Mouse (Mus musculus): Measurements from ENCODE around the gene Bpifb4. TPM values are rescaled to one million over a fixed set of nuclear protein-coding genes. Genes with fewer than 3 reads are reported as not detected.

Bpifb4 gene
- polyA plus RNA-seq, 1 experiment from 2014 or later, result not detected

GRCm38 (mm10) chr2:154006331-154006730 is 68.3 kb downstream of the Bpifb4 start:
- no peak overlapping the region for H3K4me3 ChIP-seq
- H3K27me3 ChIP-seq, result no peaks in the 10 kb centered on the region
- no peaks in the 10 kb centered on the region for H3K36me3 ChIP-seq
- no peaks in the 10 kb centered on the region for H3K4me1 ChIP-seq (replicated peaks)
- no peak for ATAC-seq (ENCODE audit: low FRiP score)
- no peak overlapping the region for H3K9ac ChIP-seq
- WGBS, result 82% methylated on average over 2 of the region's 2 CpGs
- H3K9me3 ChIP-seq, result no peaks in the 10 kb centered on the region
- H3K27ac ChIP-seq, result no peak overlapping the region
- H3K4me2 ChIP-seq, result no peak overlapping the region

- ATAC-seq (ENCODE audit: low FRiP score), result no peak
- Histone ChIP-seq H3K36me3 (no peaks in the 10 kb centered on the region), H3K9me3 (no peaks in the 10 kb centered on the region), H3K27ac (no peak overlapping the region), H3K4me2 (no peak overlapping the region), H3K9ac (no peak overlapping the region), H3K4me1 (replicated peaks) (no peaks in the 10 kb centered on the region), H3K4me3 (no peak overlapping the region), H3K27me3 (no peaks in the 10 kb centered on the region)
- 90% methylated on average over 1 of the region's 1 CpGs for WGBS
These were observed 69.4 kb downstream of the Bpifb4 start for GRCm38 (mm10) chr2:154007381-154007780.

- Histone ChIP-seq H3K36me3 (no peaks in the 10 kb centered on the region), H3K27me3 (no peaks in the 10 kb centered on the region), H3K9ac (no peak within 1 kb of the TSS), H3K4me3 (no peak within 1 kb of the TSS), H3K4me1 (replicated peaks) (no peaks in the 10 kb centered on the region), H3K27ac (no peak within 1 kb of the TSS), H3K9me3 (no peaks in the 10 kb centered on the region), H3K4me2 (no peak within 1 kb of the TSS)
- ATAC-seq (ENCODE audit: low FRiP score), result no peak
- 86% methylated on average over 3 of the region's 3 CpGs for WGBS
These were observed 70.0 kb downstream of the Bpifb4 start, which contains the start of gene Bpifa2 for GRCm38 (mm10) chr2:154007965-154008364. Gene Bpifa2 (plus strand): TSS chr2:154008265.

Other genes with a start within 250 kb of the Bpifb4 start
- gene Dnmt3c, start 241.6 kb upstream of the Bpifb4 start, polyA plus RNA-seq (2015; fragmentation: Nextera tagmentation; extraction: Ambion mirVana), result 0.09 TPM in 1 of 2 replicates, not detected in the other
- gene Mapre1, start 196.9 kb upstream of the Bpifb4 start, polyA plus RNA-seq (2015; fragmentation: Nextera tagmentation; extraction: Ambion mirVana), result 430 and 438 TPM in 2 replicates
- gene Efcab8, start 158.3 kb upstream of the Bpifb4 start, polyA plus RNA-seq (2015; fragmentation: Nextera tagmentation; extraction: Ambion mirVana), result not detected in 2 replicates
- gene Sun5, start 67.1 kb upstream of the Bpifb4 start, polyA plus RNA-seq (2015; fragmentation: Nextera tagmentation; extraction: Ambion mirVana), result not detected in 2 replicates
- gene Bpifb2, start 63.2 kb upstream of the Bpifb4 start, polyA plus RNA-seq (2015; fragmentation: Nextera tagmentation; extraction: Ambion mirVana), result not detected in 2 replicates
- not detected in 2 replicates for gene Bpifb6, start 37.8 kb upstream of the Bpifb4 start, polyA plus RNA-seq (2015; fragmentation: Nextera tagmentation; extraction: Ambion mirVana)
- gene Bpifb3, start 20.0 kb upstream of the Bpifb4 start, polyA plus RNA-seq (2015; fragmentation: Nextera tagmentation; extraction: Ambion mirVana), result 0.12 TPM in 1 of 2 replicates, not detected in the other
- gene Bpifa6, start 36.7 kb downstream of the Bpifb4 start, polyA plus RNA-seq (2015; fragmentation: Nextera tagmentation; extraction: Ambion mirVana), result not detected in 2 replicates
- gene Bpifa2, start 70.1 kb downstream of the Bpifb4 start, polyA plus RNA-seq (2015; fragmentation: Nextera tagmentation; extraction: Ambion mirVana), result not detected in 2 replicates
- not detected in 2 replicates for gene Bpifa3, start 192.1 kb downstream of the Bpifb4 start, polyA plus RNA-seq (2015; fragmentation: Nextera tagmentation; extraction: Ambion mirVana)
- gene Bpifa1, start 204.7 kb downstream of the Bpifb4 start, polyA plus RNA-seq (2015; fragmentation: Nextera tagmentation; extraction: Ambion mirVana), result not detected in 2 replicates
- not detected in 2 replicates for gene Bpifa5, start 224.4 kb downstream of the Bpifb4 start, polyA plus RNA-seq (2015; fragmentation: Nextera tagmentation; extraction: Ambion mirVana)

All from hindbrain, embryonic 13.5 days (tissue).